Mouse (Mus musculus) cerebellum, postnatal 14 days (tissue): ENCODE measurements at regions not wholly inside any gene's neighbourhood (a gene's known extent, or its start where the extent isn't known, plus 50 kb on each side); places are given as distances from the start of the nearest gene placed in this dataset.

Experiments
- DNase-seq, 2 experiments: peaks; one replicate each; pipeline ENCODE4 v3.0.0; 2021; ENCODE audit warnings: mixed read lengths in 2 of 2

- no peak for DNase-seq
These were observed 98.6 kb downstream of the Fgf9 start for GRCm38 (mm10) chr14:58168920-58169319.
